Mouse (Mus musculus) midbrain, embryonic 10.5 days (tissue): ENCODE measurements around the gene Slc43a2. TPM values are rescaled to one million over a fixed set of nuclear protein-coding genes. Genes with fewer than 3 reads are reported as not detected.
"Not testable (repeated sequence)": the region's sequence is repeated elsewhere in the genome, so short reads cannot be mapped to it uniquely, and the experiment has no call there.

Experiments
- DNase-seq: peaks from one replicate; pipeline ENCODE4 v3.0.0-alpha.2; 2017; ENCODE audit warnings: low spot score
- H3K27ac ChIP-seq: fragments of 300-500 bp; sonication (generic); replicated peaks from 2 replicates; pipeline ENCODE4 v1.5.1; 2016; ENCODE audit warnings: mild to moderate bottlenecking
- H3K27me3 ChIP-seq: fragments of 300-500 bp; sonication (generic); 2 replicates; pipeline ENCODE4 v1.6.1; 2016; ENCODE audit warnings: low read depth, mild to moderate bottlenecking; ENCODE audit not compliant: poor library complexity, severe bottlenecking
- H3K36me3 ChIP-seq: fragments of 300-500 bp; sonication (generic); 2 replicates; pipeline ENCODE4 v1.6.1; 2016; ENCODE audit warnings: mild to moderate bottlenecking, moderate library complexity
- H3K4me1 ChIP-seq: fragments of 300-500 bp; sonication (generic); 2 replicates; pipeline ENCODE4 v1.6.1; 2016
- H3K4me3 ChIP-seq: fragments of 300-500 bp; sonication (generic); 2 replicates; pipeline ENCODE4 v1.5.1; 2016; ENCODE audit warnings: mild to moderate bottlenecking, moderate library complexity
- H3K9me3 ChIP-seq: fragments of 300-500 bp; sonication (generic); replicated peaks from 2 replicates; pipeline ENCODE4 v1.6.1; 2016; ENCODE audit warnings: mild to moderate bottlenecking
- WGBS: fragments of 180-500 bp; shearing (Covaris S2); methylation state at CpG from one replicate; pipeline ENCODE4 v1.1.7; 2016; 5-methylcytosine and 5-hydroxymethylcytosine counted together
- polyA plus RNA-seq: library from polyadenylated mRNA; unstranded; fragments of >200 nt; fragmentation: Nextera tagmentation; extraction: Ambion mirVana; gene quantifications from 2 replicates; pipeline ENCODE4 v1.2.1, GENCODE M21; 2016

The Slc43a2 gene
- polyA plus RNA-seq, 1 experiment from 2014 or later = 6.5 TPM

DNA sequence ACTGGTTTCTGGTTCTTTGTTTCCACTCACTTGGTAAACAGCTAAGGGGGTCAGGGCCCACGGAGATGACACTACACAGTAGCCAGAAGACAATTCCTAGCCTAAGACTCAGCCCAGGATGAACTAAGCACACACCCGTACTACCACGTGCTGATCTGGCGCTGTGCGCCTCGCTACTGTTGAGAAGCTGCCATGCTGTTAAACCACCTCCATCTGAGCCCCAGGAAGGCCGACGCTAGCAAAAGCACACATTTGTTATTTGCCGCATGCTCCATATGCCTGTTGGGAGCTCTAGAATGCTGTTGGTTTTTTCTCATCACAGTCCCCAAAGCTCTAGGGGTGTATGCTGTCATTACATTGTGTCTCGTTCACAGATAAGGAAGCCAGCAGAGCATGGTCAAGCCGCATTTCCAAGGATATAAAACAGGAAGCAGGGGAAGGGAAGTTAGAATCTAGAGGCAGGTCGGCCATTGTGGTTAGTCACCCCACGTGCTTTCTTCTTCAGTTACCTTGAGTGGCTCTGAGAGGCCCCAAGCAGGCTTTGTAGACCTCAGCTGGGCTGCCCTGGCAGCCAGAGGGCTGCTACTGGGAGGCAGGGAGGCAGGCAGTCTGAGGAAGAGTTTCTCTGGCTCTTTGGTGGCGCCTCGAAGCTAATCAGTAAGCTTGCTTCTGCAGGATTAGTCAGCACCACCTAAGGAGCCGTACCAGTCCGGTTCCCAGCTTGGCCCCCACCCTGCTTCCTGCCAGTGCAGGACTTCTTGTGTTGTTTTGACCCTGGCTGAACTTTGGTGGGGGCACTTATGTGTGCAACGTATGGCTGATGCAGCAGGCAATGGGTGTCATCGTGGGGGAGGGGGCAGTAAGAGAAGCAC is 9.5 kb downstream of the Slc43a2 start:
- Histone ChIP-seq H3K27me3 (no peaks in the 10 kb centered on the region), H3K36me3 (0 out of 2 replicates have a peak, but pooled peaks cover 2% of the 10 kb centered on the region), H3K4me3 (no peak overlapping the region), H3K27ac (peak overlapping the region; percentile 14), H3K4me1 (peaks cover 32% of the 10 kb centered on the region), H3K9me3 (no peaks in the 10 kb centered on the region)
- WGBS = 76% methylated on average over 19 of the region's 19 CpGs
- no peak for DNase-seq

- Histone ChIP-seq H3K36me3 (0 out of 2 replicates have a peak, but pooled peaks cover 2% of the 10 kb centered on the region), H3K27me3 (no peaks in the 10 kb centered on the region), H3K4me3 (no peak overlapping the region), H3K9me3 (no peaks in the 10 kb centered on the region), H3K4me1 (peaks cover 29% of the 10 kb centered on the region), H3K27ac (no peak overlapping the region)
- DNase-seq = no peak
- WGBS = 90% methylated on average over 9 of the region's 9 CpGs
Measured at GRCm38 (mm10) chr11:75544713-75545112, 13.2 kb downstream of the Slc43a2 start.

GRCm38 (mm10) chr11:75546057-75546456 is 14.6 kb downstream of the Slc43a2 start:
- peak overlapping the region; percentile 43; the same call in 1 of the 2 replicates for H3K27ac ChIP-seq
- 0 out of 2 replicates have a peak, but pooled peaks cover 2% of the 10 kb centered on the region for H3K36me3 ChIP-seq
- H3K4me3 ChIP-seq = no peak overlapping the region
- WGBS = 85% methylated on average over 4 of the region's 4 CpGs
- H3K4me1 ChIP-seq = peaks cover 32% of the 10 kb centered on the region
- no peak for DNase-seq
- no peaks in the 10 kb centered on the region for H3K27me3 ChIP-seq
- H3K9me3 ChIP-seq = no peaks in the 10 kb centered on the region

- H3K27me3 ChIP-seq = no peaks in the 10 kb centered on the region
- H3K4me3 ChIP-seq = no peak overlapping the region
- no peaks in the 10 kb centered on the region for H3K9me3 ChIP-seq
- H3K36me3 ChIP-seq = 0 out of 2 replicates have a peak, but pooled peaks cover 2% of the 10 kb centered on the region
- peak overlapping the region; percentile 24 for H3K27ac ChIP-seq
- no peak for DNase-seq
- H3K4me1 ChIP-seq = peaks cover 46% of the 10 kb centered on the region
- WGBS = 59% methylated on average over 5 of the region's 5 CpGs
Measured at GRCm38 (mm10) chr11:75549658-75550111, 18.2 kb downstream of the Slc43a2 start.

GRCm38 (mm10) chr11:75550200-75550946 is 18.9 kb downstream of the Slc43a2 start:
- 67% methylated on average over 12 of the region's 12 CpGs for WGBS
- no peaks in the 10 kb centered on the region for H3K9me3 ChIP-seq
- H3K27ac ChIP-seq = peak overlapping the region; percentile 24
- no peak overlapping the region for H3K4me3 ChIP-seq
- peaks cover 46% of the 10 kb centered on the region for H3K4me1 ChIP-seq
- H3K27me3 ChIP-seq = no peaks in the 10 kb centered on the region
- no peak for DNase-seq
- H3K36me3 ChIP-seq = no peaks in the 10 kb centered on the region

- no peaks in the 10 kb centered on the region for H3K9me3 ChIP-seq
- WGBS = 91% methylated on average over 5 of the region's 5 CpGs
- H3K36me3 ChIP-seq = no peaks in the 10 kb centered on the region
- no peak overlapping the region for H3K4me3 ChIP-seq
- no peak for DNase-seq
- H3K4me1 ChIP-seq = peaks cover 37% of the 10 kb centered on the region
- no peaks in the 10 kb centered on the region for H3K27me3 ChIP-seq
- H3K27ac ChIP-seq = 0 out of 2 replicates have a peak overlapping the region, but pooled peaks have one; percentile 24
Measured at GRCm38 (mm10) chr11:75551321-75551720, 19.8 kb downstream of the Slc43a2 start.

DNA sequence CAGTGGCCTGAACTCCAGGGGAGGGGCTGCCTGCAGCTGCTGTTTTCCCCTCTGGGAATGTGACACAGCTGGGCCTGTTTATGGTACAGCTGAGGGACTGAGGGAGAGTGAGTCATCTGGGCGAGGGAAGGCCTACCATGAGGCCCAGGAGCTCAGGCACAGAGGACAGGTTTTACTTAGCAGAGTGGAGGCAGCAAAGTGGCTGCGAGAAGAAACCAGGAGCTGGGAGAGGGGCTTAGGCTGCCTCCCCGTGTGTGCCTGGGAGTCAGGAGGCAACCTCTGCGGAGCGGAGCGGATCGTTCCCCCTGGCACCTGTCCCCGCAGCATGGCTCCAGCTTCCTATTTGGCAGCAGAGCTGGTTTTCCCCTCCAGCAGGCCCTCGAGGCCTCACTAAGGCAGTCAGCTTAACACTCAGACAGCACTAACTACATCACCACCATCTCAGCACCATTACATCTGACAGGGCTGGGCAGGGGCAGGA is 20.5 kb downstream of the Slc43a2 start:
- no peaks in the 10 kb centered on the region for H3K36me3 ChIP-seq
- H3K4me1 ChIP-seq = peaks cover 39% of the 10 kb centered on the region
- H3K27me3 ChIP-seq = no peaks in the 10 kb centered on the region
- no peaks in the 10 kb centered on the region for H3K9me3 ChIP-seq
- WGBS = 77% methylated on average over 9 of the region's 9 CpGs
- H3K27ac ChIP-seq = peak overlapping the region; percentile 47; the same call in 1 of the 2 replicates
- no peak overlapping the region for H3K4me3 ChIP-seq
- DNase-seq = no peak

DNA sequence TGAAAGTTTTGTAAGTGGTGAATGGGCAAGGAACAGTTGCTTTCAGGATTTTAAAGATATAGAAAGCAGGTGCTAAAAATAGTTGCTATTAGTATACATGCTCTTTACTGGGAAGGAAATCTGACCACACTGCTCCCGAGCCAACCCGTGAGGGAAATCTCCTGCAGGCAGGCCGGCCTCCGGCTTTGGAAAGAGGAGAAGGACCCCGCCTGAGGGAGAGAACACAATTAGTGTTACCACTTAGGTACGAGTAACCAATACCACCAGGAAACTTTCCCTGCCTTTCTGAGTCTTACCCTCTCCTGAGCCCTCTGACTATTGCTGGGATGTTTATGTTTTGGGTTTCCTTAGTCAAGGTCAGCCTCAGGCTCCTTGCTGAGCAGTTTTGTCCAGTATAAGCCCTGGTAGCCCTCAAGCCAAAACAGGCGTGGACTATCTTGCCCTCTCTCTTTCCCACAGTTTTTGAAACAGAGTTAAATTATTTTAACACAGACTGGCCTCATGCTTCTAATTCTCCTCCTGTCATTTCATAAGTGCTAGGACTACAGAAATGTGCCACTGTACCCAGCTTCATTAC is 21.5 kb downstream of the Slc43a2 start:
- Histone ChIP-seq H3K27me3 (no peaks in the 10 kb centered on the region), H3K4me1 (peaks cover 44% of the 10 kb centered on the region), H3K27ac (no peak overlapping the region), H3K4me3 (no peak overlapping the region), H3K9me3 (peaks cover 3% of the 10 kb centered on the region; the same call in 1 of the 2 replicates), H3K36me3 (0 out of 2 replicates have a peak, but pooled peaks cover 4% of the 10 kb centered on the region)
- 58% methylated on average over 7 of the region's 7 CpGs for WGBS
- no peak for DNase-seq

DNA sequence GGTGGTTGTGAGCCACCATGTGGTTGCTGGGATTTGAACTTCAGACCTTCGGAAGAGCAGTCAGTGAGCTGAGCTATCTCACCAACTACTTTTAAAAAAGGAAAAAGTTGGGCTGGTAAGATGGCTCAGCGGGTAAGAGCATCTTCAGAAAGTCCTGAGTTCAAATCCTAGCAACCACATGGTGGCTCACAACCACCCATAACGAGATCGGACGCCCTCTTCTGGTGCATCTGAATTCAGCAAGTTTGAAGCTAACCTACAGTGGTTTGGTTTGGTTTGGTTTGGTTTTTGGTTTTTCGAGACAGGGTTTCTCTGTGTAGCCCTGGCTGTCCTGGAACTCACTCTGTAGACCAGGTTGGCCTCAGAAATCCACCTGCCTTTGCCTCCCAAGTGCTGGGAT is 24.5 kb downstream of the Slc43a2 start:
- H3K27ac ChIP-seq, H3K4me3 ChIP-seq, H3K9me3 ChIP-seq, DNase-seq, H3K36me3 ChIP-seq, H3K27me3 ChIP-seq: not testable (repeated sequence)
- peaks cover 25% of the 10 kb centered on the region for H3K4me1 ChIP-seq
- WGBS = 91% methylated on average over 6 of the region's 6 CpGs

DNA sequence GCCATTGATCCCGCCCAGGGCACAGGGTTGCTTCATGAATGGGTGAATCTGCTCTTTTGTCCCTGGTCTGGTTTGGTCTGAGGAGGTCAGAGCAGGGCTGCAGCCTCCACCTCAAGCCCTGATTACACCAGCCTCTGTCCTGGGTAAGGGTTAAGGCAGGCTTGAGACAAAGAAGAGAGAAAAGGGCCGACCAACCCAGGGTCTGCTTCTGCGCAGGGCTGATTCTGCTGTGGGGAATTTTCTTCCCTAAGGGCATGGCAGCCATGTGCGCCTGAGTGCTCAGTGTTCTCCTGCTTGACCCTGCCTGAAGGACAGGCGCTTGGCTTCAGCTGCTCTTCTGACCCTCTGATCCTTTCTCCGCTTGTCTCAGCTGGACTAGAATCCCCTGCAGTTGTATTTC is 25.6 kb downstream of the Slc43a2 start:
- H3K4me3 ChIP-seq = no peak overlapping the region
- WGBS = 86% methylated on average over 6 of the region's 6 CpGs
- DNase-seq = no peak
- H3K4me1 ChIP-seq = peaks cover 14% of the 10 kb centered on the region
- H3K27me3 ChIP-seq = no peaks in the 10 kb centered on the region
- 0 out of 2 replicates have a peak, but pooled peaks cover 4% of the 10 kb centered on the region for H3K36me3 ChIP-seq
- H3K27ac ChIP-seq = peak overlapping the region; percentile 46; the same call in 1 of the 2 replicates
- H3K9me3 ChIP-seq = peaks cover 5% of the 10 kb centered on the region; the same call in 1 of the 2 replicates

DNA sequence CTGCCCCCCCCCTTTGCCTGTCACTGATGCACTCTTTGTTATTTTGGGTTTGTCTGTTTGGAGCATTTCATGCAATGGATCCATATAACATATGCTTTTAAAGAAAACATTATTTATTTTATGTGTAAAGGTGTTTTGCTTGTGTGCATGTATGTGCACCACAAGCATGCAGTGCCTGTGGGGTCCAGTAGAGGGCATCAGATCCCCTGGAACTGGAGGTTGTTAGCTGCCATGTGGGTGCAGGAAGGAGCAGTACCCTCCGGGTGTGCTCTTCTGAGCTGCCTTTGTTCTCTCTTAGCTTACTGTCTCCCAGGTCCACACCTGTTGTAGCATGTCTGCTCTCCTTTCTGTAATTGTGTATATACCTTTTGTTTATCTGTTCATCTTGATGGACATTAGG is 26.6 kb downstream of the Slc43a2 start:
- no peak overlapping the region for H3K4me3 ChIP-seq
- no peaks in the 10 kb centered on the region for H3K27me3 ChIP-seq
- WGBS = 89% methylated on average over 1 of the region's 1 CpGs
- H3K4me1 ChIP-seq = peaks cover 8% of the 10 kb centered on the region
- no peak overlapping the region for H3K27ac ChIP-seq
- peaks cover 7% of the 10 kb centered on the region; the same call in 1 of the 2 replicates for H3K36me3 ChIP-seq
- DNase-seq = no peak
- peaks cover 5% of the 10 kb centered on the region; the same call in 1 of the 2 replicates for H3K9me3 ChIP-seq

DNA sequence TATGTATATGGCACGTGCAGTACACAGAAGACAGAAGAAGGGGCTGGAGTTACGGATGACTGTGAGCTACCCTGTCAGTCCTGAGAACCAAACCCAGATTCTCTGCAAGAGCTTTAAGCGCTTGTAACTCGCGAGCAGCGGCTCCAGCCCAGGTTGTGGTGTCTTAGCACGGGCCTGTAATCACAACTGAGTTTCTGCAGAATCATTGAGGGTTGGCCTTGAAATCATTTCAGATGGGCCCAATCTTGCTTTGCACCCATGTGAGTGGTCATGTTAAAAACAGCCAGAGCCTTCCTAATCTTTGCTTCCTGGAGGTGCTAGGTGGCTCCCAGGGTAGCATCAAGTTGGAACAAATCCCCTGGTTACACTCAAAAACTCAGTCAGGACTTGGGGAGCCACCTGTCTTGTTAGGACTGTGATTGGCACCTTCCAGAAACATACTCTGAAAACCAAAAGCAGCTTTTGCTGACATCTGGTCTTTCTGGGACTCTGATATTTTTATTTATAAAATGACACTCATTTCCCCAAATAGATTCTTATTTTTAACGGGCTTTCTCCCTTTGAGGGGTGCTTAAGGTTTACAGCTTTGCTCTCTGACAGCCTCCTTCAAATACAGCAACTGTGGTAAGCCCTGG is 28.5 kb downstream of the Slc43a2 start:
- Histone ChIP-seq H3K27me3 (no peaks in the 10 kb centered on the region), H3K27ac (no peak overlapping the region), H3K4me1 (peaks cover 8% of the 10 kb centered on the region), H3K9me3 (peaks cover 5% of the 10 kb centered on the region; the same call in 1 of the 2 replicates), H3K36me3 (peaks cover 16% of the 10 kb centered on the region; the same call in 1 of the 2 replicates), H3K4me3 (no peak overlapping the region)
- DNase-seq = no peak
- WGBS = 92% methylated on average over 8 of the region's 8 CpGs
